Mouse (Mus musculus) Patski (cell line): ENCODE data around the gene Adamts2. TPM values are rescaled to one million over a fixed set of nuclear protein-coding genes. Genes with fewer than 3 reads are reported as not detected.

Source experiments
- ATAC-seq: fragments of 100-300 bp; one replicate; pipeline ENCODE4 v1.8.0; 2021
- CTCF ChIA-PET: fragments of 350-600 bp; sonication (Branson Sonifier 250); formaldehyde crosslinking; loops from one replicate; lab custom pipeline; 2022; ENCODE audit warnings: inconsistent platforms; lab: Charles Lee
- POLR2A ChIA-PET: fragments of 350-600 bp; sonication (Branson Sonifier 250); formaldehyde crosslinking; loops from one replicate; lab custom pipeline; 2022; ENCODE audit warnings: antibody characterized with exemption, inconsistent platforms; lab: Charles Lee
- DNase-seq: peaks from one replicate; pipeline ENCODE4 v3.0.0-alpha.2; 2011; ENCODE audit warnings: low read depth, low spot score
- H3K27me3 ChIP-seq: fragments of 371-371 bp; one replicate; pipeline ENCODE4 v1.5.1; 2021
- CTCF ChIP-seq: fragments of 100-300 bp; IDR thresholded peaks from one replicate; pipeline ENCODE4 v1.5.1; 2021
- in situ Hi-C: fragments of 300-500 bp; cut with MboI; formaldehyde crosslinking; loops from 3 replicates; pipeline ENCODE4 v1.11.1; 2018; ENCODE audit warnings: low pct_unique_long_range_greater_than_20kb, mixed read lengths
- polyA plus RNA-seq: library from polyadenylated mRNA; unstranded; gene quantifications from one replicate; pipeline ENCODE4 v1.2.3, GENCODE M21; 2021

Gene Adamts2
- polyA plus RNA-seq, 1 experiment from 2014 or later = 1.7 TPM

DNA sequence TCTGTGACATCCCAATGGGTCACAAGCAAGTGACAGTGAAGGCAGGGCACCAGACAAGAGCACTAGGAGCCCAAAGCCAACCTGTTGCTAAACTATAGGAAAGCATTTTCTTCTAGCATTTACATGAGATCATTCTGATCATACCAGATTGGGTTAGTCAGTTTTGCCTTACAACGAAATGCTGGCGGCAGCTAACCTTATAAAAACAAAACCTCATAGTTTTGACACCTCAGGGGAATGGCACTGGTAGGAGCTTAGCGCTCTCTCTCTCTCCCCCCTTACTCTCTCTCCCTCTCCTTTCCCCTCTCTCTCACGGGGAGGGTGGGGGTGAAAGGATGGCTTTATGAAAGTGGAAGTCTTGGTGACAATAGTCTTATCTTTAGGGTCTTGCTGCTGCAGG, 123.7 kb downstream of the Adamts2 start:
- no peak for TF ChIP-seq CTCF
- DNase-seq = no peak
- ChIA-PET CTCF (interaction anchor here (1.6 kb wide), 1 partner anchor 28 kb away, joined by 4 read pairs; no protein-coding TSS in a partner anchor), POLR2A (no interaction called here)
- ATAC-seq = peak; percentile 61
- in situ Hi-C loops = no loop called here
- no peaks in the 10 kb centered on the region for H3K27me3 ChIP-seq

DNA sequence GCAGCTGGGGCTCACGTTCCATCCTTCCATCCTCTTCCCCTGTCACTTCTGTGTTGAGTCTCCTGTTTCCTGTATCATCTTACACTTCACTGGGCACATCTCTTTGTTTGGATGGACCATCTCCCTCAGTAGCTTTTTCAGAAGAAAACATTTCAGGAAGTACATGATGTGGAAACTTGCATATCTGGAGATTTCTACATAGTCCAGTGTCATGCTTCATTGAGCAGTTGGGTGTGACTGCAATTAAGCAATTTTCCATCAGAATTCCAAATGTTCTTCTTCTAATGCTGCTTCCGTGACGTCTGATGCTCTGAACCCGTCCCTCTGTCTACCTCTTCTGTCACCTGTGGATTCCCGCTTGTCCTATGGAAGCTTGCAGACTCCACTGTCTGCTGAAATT, 124.2 kb downstream of the Adamts2 start:
- in situ Hi-C loops = no loop called here
- CTCF ChIA-PET = interaction anchor here (1.0 to 1.6 kb wide), 2 partner anchors 26 to 28 kb away, joined by 3 to 4 read pairs; no protein-coding TSS in a partner anchor
- no peak for DNase-seq
- POLR2A ChIA-PET = no interaction called here
- H3K27me3 ChIP-seq = no peaks in the 10 kb centered on the region
- ATAC-seq = peak; percentile 29
- no peak for TF ChIP-seq CTCF

DNA sequence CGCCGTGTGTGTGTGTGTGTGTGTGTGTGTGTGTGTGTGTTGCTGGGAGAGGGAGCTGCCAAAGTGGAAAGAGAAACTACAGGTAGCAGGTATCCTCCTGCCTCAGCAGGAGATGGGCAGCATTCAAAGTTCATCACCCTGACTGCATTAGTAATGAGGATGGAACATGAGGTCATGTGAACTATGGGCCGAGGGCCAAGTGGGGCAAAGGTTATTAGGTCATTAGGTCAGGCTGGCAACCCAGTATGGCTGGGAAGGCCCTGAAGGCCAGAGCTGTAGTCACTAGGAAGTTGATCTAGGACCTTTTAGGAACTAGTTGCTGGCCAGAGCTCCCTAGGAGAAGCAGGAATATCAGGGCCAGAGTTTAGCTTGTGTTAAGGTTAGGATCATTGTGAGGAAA, 131.3 kb downstream of the Adamts2 start:
- no peak for ATAC-seq
- DNase-seq = no peak
- ChIA-PET CTCF (no interaction called here), POLR2A (no interaction called here)
- in situ Hi-C loops = no loop called here
- TF ChIP-seq CTCF = no peak
- H3K27me3 ChIP-seq = no peaks in the 10 kb centered on the region

DNA sequence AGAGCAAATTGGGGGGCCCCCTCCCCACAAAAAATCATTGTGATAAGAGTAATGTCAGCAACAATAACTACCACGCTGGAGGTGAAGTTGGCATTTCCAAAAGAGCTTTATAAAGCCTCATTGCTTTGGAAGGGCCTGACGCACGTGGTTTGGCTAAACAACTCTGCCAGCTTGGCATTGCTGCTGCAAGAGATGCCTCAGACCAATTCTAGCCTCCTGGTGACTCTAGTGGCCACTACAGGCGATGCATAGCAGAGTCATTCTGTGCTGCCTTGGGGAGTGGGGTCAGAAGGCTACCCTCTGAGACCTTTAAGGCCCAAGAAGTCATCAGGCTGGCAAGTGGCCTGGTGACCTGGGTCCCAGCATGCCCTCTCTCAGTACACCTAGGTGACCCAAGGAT, 132.2 kb downstream of the Adamts2 start:
- TF ChIP-seq CTCF = no peak
- H3K27me3 ChIP-seq = no peaks in the 10 kb centered on the region
- ATAC-seq (no peak), DNase-seq (no peak)
- POLR2A ChIA-PET = no interaction called here
- CTCF ChIA-PET = interaction anchor here (1.0 kb wide), 1 partner anchor 62 kb away, joined by 3 read pairs; no protein-coding TSS in a partner anchor
- in situ Hi-C loops = no loop called here

DNA sequence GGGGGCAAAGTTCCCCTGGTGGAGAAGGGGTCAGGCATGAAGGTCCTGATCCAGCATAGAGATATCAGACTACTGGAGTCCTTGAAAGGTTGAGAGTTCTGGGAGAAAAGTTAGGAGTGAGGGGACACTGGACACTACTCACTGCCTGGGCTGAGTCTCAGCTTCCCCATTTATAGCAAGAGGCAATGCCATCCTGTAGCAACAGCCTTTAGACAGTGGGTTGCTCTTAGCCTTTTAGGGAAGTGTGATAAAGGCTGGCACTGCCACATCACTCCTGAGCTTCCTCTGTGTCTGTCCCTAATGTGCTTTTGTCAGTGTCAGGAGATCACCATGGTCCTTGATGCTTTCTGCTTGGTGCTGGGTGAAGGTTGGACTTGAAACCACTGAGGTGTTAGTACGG, 134.7 kb downstream of the Adamts2 start:
- CTCF ChIA-PET = interaction anchor here (0.5 kb wide), 1 partner anchor 280 kb away, joined by 3 read pairs; no protein-coding TSS in a partner anchor
- POLR2A ChIA-PET = no interaction called here
- DNase-seq (no peak), ATAC-seq (no peak)
- no peaks in the 10 kb centered on the region for H3K27me3 ChIP-seq
- no peak for TF ChIP-seq CTCF
- in situ Hi-C loops = no loop called here

DNA sequence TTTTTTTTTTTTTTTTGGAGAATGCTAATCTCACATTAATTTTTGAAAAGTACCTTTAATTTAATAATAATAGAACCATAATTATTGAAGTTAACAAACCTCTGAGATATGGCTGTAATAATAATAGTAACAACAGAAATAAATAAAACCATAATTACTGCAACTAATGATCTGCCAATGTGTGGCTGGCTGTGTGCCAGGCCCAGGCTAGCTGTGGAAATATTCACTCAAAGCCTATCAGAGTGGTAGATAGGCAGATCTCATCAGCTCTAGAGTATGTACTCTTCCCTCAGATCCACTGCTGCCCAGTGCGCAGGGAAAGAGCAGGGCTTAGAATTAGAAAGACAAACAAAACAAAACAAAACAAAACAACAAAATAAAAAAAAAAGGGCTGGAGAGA, 136.6 kb downstream of the Adamts2 start:
- no peaks in the 10 kb centered on the region for H3K27me3 ChIP-seq
- no peak for TF ChIP-seq CTCF
- ATAC-seq (no peak), DNase-seq (no peak)
- POLR2A ChIA-PET = no interaction called here
- in situ Hi-C loops = no loop called here
- CTCF ChIA-PET = no interaction called here

DNA sequence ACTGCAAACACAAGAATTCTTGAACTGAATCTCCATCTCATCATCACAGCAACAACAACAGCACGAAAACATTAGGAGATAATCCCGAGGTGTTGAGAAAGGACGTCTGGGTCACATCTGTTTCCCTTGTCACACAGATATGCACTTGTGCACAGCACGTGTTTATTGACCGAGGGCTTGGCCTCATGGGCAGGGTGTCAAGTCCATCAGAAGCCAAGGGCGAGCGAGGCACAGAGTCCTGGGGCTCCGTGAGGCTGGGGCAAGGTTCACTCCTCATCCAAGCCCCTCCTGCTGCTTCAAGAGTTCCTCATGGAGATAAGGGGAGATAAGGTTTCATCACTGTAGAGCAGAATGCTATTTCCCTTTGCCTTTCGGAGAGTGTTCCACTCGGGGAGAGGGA, 137.6 kb downstream of the Adamts2 start:
- DNase-seq (no peak), ATAC-seq (no peak)
- ChIA-PET POLR2A (no interaction called here), CTCF (no interaction called here)
- TF ChIP-seq CTCF = no peak
- no peaks in the 10 kb centered on the region for H3K27me3 ChIP-seq
- in situ Hi-C loops = no loop called here

DNA sequence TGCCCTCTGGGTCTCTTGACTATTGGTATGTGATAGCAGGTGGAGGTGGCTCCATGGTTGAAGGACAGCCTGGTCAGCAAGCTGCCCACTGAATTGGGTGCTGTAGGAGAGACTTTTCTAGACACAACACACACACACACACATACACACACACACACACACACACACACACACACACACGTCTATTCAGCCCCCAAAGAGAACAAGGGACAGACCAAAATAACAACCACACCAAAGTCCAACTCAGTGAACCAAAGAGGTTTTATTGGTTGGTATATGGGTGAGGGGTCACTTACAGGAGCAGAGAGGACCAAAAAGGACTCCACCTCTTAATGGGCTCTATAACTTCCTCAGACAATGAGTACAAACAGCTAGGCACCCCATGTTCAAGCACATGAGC, 140.3 kb downstream of the Adamts2 start:
- POLR2A ChIA-PET = no interaction called here

DNA sequence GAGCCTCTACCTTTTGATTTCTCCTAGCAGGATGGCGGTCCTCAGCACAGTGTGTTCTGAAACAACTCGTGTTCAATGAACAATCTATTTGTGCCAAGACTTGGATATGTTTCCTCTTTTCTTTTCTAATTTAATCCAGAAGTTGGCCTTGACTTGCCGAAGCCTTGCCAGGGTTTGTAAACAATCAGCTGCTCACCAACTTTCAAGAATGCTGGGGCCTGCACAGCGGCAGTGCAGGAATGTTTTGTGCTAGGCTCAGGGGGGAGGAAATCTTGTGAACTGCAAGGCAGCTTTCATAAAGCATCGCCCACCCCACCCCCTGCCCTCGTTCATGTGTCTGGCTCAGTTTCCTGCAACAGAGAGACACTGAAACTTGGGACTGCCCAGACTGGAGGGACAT, 143.1 kb downstream of the Adamts2 start:
- DNase-seq (no peak), ATAC-seq (no peak)
- no peak for TF ChIP-seq CTCF
- CTCF ChIA-PET = interaction anchor here (1.5 to 1.8 kb wide), 2 partner anchors 21 to 24 kb away, joined by 3 to 5 read pairs; no protein-coding TSS in a partner anchor
- no peaks in the 10 kb centered on the region for H3K27me3 ChIP-seq
- in situ Hi-C loops = no loop called here
- POLR2A ChIA-PET = no interaction called here

More for the DNA sequence above, 140.3 kb downstream of the Adamts2 start:
- in situ Hi-C loops = no loop called here
- DNase-seq = no peak
- H3K27me3 ChIP-seq = no peaks in the 10 kb centered on the region
- no peak for ATAC-seq
- CTCF ChIA-PET = no interaction called here
- no peak for TF ChIP-seq CTCF

DNA sequence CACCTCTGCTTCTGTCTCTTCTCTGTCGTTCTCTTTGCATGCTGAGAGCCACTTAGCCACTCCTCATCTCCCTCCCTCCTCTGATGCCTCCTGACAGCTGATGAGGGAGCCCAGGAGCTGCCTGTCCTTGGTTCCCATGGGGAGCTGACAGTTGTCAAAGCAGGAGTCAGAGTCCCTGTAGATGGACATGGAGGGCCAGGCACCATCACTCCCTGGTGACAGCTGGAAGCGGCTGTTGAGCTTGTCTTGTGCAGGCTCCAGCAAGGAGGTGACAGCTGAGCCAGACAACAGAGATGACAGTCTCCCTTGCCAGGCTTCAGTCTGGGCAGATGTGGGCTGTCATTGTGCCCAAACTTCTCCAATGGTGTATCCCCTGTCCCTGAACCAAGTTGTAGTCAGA, 144.6 kb downstream of the Adamts2 start:
- ATAC-seq (no peak), DNase-seq (no peak)
- H3K27me3 ChIP-seq = no peaks in the 10 kb centered on the region
- ChIA-PET POLR2A (no interaction called here), CTCF (no interaction called here)
- TF ChIP-seq CTCF = no peak
- in situ Hi-C loops = no loop called here

DNA sequence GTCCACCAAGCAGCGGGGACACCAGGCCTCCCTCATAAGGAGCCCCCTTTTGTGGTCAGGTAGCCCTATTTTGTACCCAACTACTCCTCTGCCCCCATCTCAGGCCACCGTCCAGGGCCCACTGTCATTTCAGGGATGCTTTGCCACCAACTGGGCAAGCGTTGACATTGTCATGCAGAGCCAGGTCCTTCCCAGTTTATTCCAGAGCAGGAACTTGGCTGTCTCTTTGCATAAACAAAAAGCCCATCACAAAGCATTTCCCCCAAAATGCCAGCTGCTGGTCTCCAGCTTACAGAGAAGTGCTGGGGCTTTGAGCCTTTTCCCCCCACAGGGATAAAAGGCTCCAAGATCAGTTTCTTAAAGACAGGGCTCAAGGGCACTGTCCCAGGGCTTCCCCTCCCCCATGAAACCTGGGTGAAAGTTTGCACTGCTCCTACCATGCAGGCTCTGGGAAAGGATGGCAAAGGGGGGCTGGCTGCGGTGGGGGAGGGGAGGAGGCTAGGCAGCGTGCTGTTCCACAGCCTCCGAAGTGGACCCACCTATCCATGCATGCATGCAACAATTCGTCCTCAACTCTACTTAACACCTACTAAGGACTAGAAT, 149.2 kb downstream of the Adamts2 start:
- POLR2A ChIA-PET = no interaction called here

DNA sequence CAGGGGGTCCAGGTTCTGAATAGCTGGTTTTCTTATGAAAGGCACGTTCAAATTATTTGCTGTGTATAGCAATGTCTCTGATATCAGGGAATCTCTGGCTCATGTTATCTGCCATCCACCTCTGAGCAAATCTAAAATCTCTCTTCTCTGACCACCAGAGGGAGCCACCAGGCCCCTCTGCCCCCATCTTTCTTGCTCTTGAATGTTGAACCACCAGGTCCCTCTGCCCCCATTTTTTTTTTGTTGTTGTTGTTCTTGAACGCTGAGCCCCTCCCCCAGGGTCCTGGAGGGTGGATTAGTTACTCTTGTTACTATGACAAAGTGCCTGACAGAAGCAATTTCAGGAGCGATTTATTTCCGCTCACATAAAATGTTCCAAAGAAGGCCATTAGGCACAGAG, 155.9 kb downstream of the Adamts2 start:
- ATAC-seq (no peak), DNase-seq (no peak)
- ChIA-PET POLR2A (no interaction called here), CTCF (no interaction called here)
- TF ChIP-seq CTCF = peak; percentile 69
- H3K27me3 ChIP-seq = no peaks in the 10 kb centered on the region
- in situ Hi-C loops = no loop called here

More for the DNA sequence above, 149.2 kb downstream of the Adamts2 start:
- DNase-seq = no peak
- H3K27me3 ChIP-seq = no peaks in the 10 kb centered on the region
- no peak for TF ChIP-seq CTCF
- ATAC-seq = no peak
- CTCF ChIA-PET = no interaction called here
- in situ Hi-C loops = no loop called here
